Mouse (Mus musculus): ENCODE measurements at regions not wholly inside any gene's neighbourhood (a gene's known extent, or its start where the extent isn't known, plus 50 kb on each side); places are given as distances from the start of the nearest gene placed in this dataset.
"Not testable (repeated sequence)": the region's sequence is repeated elsewhere in the genome, so short reads cannot be mapped to it uniquely, and the experiment has no call there.

- no peak for DNase-seq (ENCODE audit: low read depth, low spot score)
These were observed 130.5 kb downstream of the Car2 start for GRCm38 (mm10) chr3:15016621-15017020.

GRCm38 (mm10) chr3:15022773-15023172 lies 136.7 kb downstream of the Car2 start:
- DNase-seq (ENCODE audit: low read depth, low spot score), result no peak

- DNase-seq (ENCODE audit: low read depth, low spot score), result no peak
These were observed 154.9 kb downstream of the Car2 start for GRCm38 (mm10) chr3:15040866-15041528.

GRCm38 (mm10) chr3:15053968-15054367 lies 167.9 kb downstream of the Car2 start:
- no peak for DNase-seq (ENCODE audit: low read depth, low spot score)

- DNase-seq (ENCODE audit: low read depth, low spot score), result not testable (repeated sequence)
These were observed 169.6 kb downstream of the Car2 start for GRCm38 (mm10) chr3:15055516-15056256.

- DNase-seq (ENCODE audit: low read depth, low spot score), result not testable (repeated sequence)
These were observed 170.9 kb downstream of the Car2 start for GRCm38 (mm10) chr3:15056788-15057585.

GRCm38 (mm10) chr3:15065681-15066080 lies 179.6 kb downstream of the Car2 start:
- DNase-seq (ENCODE audit: low read depth, low spot score), result no peak

GRCm38 (mm10) chr3:15068256-15068655 lies 182.2 kb downstream of the Car2 start:
- DNase-seq (ENCODE audit: low read depth, low spot score), result no peak

GRCm38 (mm10) chr3:15071030-15071883 lies 185.2 kb downstream of the Car2 start:
- no peak for DNase-seq (ENCODE audit: low read depth, low spot score)

GRCm38 (mm10) chr3:15073405-15073804 lies 187.3 kb downstream of the Car2 start:
- no peak for DNase-seq (ENCODE audit: low read depth, low spot score)

GRCm38 (mm10) chr3:15073847-15074246 lies 187.8 kb downstream of the Car2 start:
- no peak for DNase-seq (ENCODE audit: low read depth, low spot score)

- no peak for DNase-seq (ENCODE audit: low read depth, low spot score)
These were observed 188.9 kb downstream of the Car2 start for GRCm38 (mm10) chr3:15074949-15075348.

- DNase-seq (ENCODE audit: low read depth, low spot score), result no peak
These were observed 204.1 kb downstream of the Car2 start for GRCm38 (mm10) chr3:15090124-15090523.

GRCm38 (mm10) chr3:15098206-15098817 lies 212.2 kb downstream of the Car2 start:
- DNase-seq (ENCODE audit: low read depth, low spot score), result peak; percentile 28

GRCm38 (mm10) chr3:15098981-15099380 lies 212.9 kb downstream of the Car2 start:
- no peak for DNase-seq (ENCODE audit: low read depth, low spot score)

GRCm38 (mm10) chr3:15105627-15106026 lies 219.6 kb downstream of the Car2 start:
- no peak for DNase-seq (ENCODE audit: low read depth, low spot score)

GRCm38 (mm10) chr3:15106281-15106680 lies 220.2 kb downstream of the Car2 start:
- no peak for DNase-seq (ENCODE audit: low read depth, low spot score)

- DNase-seq (ENCODE audit: low read depth, low spot score), result no peak
These were observed 221.2 kb downstream of the Car2 start for GRCm38 (mm10) chr3:15107301-15107700.

GRCm38 (mm10) chr3:15108239-15108934 lies 222.3 kb downstream of the Car2 start:
- DNase-seq (ENCODE audit: low read depth, low spot score), result no peak

- no peak for DNase-seq (ENCODE audit: low read depth, low spot score)
These were observed 221.9 kb downstream of the Gm9733 start for GRCm38 (mm10) chr3:15110037-15110748.
